Mouse (Mus musculus): ENCODE data around the gene Trib3. TPM values are rescaled to one million over a fixed set of nuclear protein-coding genes. Genes with fewer than 3 reads are reported as not detected.
"Not testable (repeated sequence)": the region's sequence is repeated elsewhere in the genome, so short reads cannot be mapped to it uniquely, and the experiment has no call there.

The Trib3 gene
- polyA plus RNA-seq, 1 experiment from 2014 or later = 1.1 TPM

- no peak overlapping the region for H3K27ac ChIP-seq (ENCODE audit: low read depth, low read length)
- H3K4me1 ChIP-seq (ENCODE audit: control insufficient read depth, insufficient read depth, low read length) = peaks cover 14% of the 10 kb centered on the region
- DNase-seq (ENCODE audit: low spot score, missing footprints) (no peak), ATAC-seq (ENCODE audit: low FRiP score) (no peak)
- H3K9me3 ChIP-seq (ENCODE audit: control insufficient read depth, low read length) = no peaks in the 10 kb centered on the region
- peaks cover 5% of the 10 kb centered on the region; the same call in 1 of the 2 replicates for H3K27me3 ChIP-seq (ENCODE audit: control insufficient read depth, insufficient read depth, low read length)
- H3K9ac ChIP-seq (ENCODE audit: low read length) = no peak overlapping the region
- no peak overlapping the region for H3K4me2 ChIP-seq
- H3K36me3 ChIP-seq (ENCODE audit: control insufficient read depth, insufficient read depth, low read length) = no peaks in the 10 kb centered on the region
- H3K4me3 ChIP-seq (ENCODE audit: low read depth, low read length) = no peak overlapping the region
- 91% methylated on average over 7 of the region's 7 CpGs for WGBS
Observed at GRCm38 (mm10) chr2:152372104-152372503, 28.3 kb upstream of the Trib3 start.

DNA sequence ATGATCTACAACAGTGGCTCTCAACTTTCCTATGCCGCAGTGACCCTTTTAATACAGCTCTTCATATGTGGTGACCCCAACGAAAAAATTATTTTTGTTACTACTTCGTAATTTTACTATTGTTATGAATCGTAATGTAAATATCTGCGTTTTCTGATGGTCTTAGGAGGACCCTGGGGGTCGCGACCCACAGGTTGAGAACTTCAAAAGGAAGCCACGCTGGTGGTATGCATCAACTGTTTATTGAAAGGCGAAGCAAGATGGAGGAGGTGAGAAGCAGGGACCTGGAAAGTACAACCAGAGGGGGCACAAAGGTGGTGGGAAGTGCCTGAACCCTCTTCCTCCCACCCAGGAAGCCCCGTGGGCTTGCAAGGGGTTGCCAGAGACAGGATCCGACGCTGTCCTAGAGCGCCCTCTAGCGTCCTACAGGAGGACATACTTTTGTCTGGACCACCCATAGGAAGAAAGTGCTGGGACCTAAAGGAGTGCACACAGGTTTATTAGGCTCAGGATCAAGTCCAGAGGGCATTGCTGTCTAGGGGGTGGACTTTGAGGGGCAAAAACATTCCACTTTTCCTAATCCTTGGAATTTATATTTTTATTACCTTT, 24.8 kb upstream of the Trib3 start:
- Histone ChIP-seq H3K4me1 (ENCODE audit: control insufficient read depth, insufficient read depth, low read length) (no peaks in the 10 kb centered on the region), H3K4me3 (ENCODE audit: low read depth, low read length) (no peak overlapping the region), H3K4me2 (no peak overlapping the region), H3K27me3 (ENCODE audit: control insufficient read depth, insufficient read depth, low read length) (no peaks in the 10 kb centered on the region), H3K27ac (ENCODE audit: low read depth, low read length) (no peak overlapping the region), H3K9me3 (ENCODE audit: control insufficient read depth, low read length) (no peaks in the 10 kb centered on the region), H3K9ac (ENCODE audit: low read length) (no peak overlapping the region), H3K36me3 (ENCODE audit: control insufficient read depth, insufficient read depth, low read length) (no peaks in the 10 kb centered on the region)
- DNase-seq (ENCODE audit: low spot score, missing footprints) = peak; percentile 90
- 30% methylated on average over 14 of the region's 14 CpGs for WGBS
- peak; percentile 59; the same call in 1 of the 2 replicates for ATAC-seq (ENCODE audit: low FRiP score)

DNA sequence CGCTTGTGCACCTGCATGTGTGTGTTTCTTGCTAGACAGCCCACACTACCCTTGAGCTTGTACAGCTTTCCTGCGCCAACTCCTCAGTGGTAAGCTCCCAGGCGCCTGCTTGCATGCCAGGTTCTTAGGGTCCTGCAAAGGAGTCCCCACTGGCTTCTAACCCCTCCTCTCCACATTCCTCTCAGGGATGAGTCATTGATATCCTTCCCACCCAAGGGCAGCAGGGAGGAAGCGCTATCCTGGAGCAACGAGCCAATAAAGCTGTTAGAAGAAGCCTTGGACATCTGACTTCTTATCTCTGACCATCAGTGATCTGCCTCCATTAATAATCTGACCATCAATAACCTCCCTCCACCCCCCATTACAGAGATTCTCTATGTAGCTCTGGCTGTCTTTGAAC, 24.1 kb upstream of the Trib3 start:
- H3K4me3 ChIP-seq (ENCODE audit: low read depth, low read length) = no peak overlapping the region
- WGBS = 86% methylated on average over 5 of the region's 5 CpGs
- ATAC-seq (ENCODE audit: low FRiP score) = no peak
- no peak overlapping the region for H3K9ac ChIP-seq (ENCODE audit: low read length)
- no peak for DNase-seq (ENCODE audit: low spot score, missing footprints)
- H3K27me3 ChIP-seq (ENCODE audit: control insufficient read depth, insufficient read depth, low read length) = no peaks in the 10 kb centered on the region
- no peaks in the 10 kb centered on the region for H3K4me1 ChIP-seq (ENCODE audit: control insufficient read depth, insufficient read depth, low read length)
- no peaks in the 10 kb centered on the region for H3K9me3 ChIP-seq (ENCODE audit: control insufficient read depth, low read length)
- no peak overlapping the region for H3K4me2 ChIP-seq
- no peaks in the 10 kb centered on the region for H3K36me3 ChIP-seq (ENCODE audit: control insufficient read depth, insufficient read depth, low read length)
- H3K27ac ChIP-seq (ENCODE audit: low read depth, low read length) = no peak overlapping the region

DNA sequence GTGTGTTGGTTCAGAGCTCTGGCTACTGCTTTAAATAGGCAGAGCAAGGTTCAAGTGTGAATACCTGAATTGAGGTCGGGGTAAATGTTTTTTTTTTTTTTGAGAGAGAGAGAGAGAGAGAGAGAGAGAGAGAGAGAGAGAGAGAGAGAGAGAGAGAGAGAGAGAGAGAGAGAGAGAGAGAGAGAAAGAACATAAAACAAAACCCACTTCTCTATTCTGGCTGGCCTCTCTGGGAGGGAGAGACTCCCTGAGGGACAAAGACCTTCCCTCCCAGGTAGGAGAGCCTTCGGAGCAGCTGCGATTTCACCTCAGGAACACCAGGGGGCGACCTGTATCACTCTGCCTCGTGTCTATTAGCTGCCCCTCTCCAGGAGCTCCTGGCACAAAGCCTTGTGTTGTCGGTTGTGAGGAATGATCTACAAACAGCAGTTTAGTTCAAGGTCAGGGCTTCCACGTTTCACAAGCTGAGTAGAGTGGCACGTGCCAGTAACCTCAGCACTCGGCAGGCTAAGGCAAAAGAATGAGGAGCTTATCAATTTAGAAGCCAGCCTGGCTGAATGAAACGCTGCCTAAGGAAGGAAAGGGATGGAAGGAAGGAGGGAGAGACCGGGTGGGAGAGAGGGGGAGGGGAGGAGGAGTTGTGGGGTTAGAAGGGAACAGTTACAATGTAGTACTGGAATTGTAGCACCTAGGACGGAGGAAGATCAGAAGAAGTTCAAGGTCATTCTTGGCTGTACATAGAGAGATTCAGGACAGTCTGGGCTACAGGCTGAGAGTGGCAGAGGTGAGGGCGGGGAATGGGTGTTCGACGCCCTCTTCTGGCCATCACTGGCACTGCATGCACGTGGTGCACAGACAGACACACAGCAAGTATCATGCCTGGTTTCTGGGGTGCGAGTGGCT, 19.7 kb upstream of the Trib3 start:
- Histone ChIP-seq H3K27me3 (ENCODE audit: control insufficient read depth, insufficient read depth, low read length) (no peaks in the 10 kb centered on the region), H3K36me3 (ENCODE audit: control insufficient read depth, insufficient read depth, low read length) (no peaks in the 10 kb centered on the region), H3K9me3 (ENCODE audit: control insufficient read depth, low read length) (no peaks in the 10 kb centered on the region), H3K4me2 (peak overlapping the region; percentile 24; the same call in 1 of the 2 replicates), H3K9ac (ENCODE audit: low read length) (peak overlapping the region; percentile 28; the same call in 1 of the 2 replicates), H3K27ac (ENCODE audit: low read depth, low read length) (no peak overlapping the region), H3K4me1 (ENCODE audit: control insufficient read depth, insufficient read depth, low read length) (no peaks in the 10 kb centered on the region), H3K4me3 (ENCODE audit: low read depth, low read length) (no peak overlapping the region)
- peak; percentile 83 for ATAC-seq (ENCODE audit: low FRiP score)
- DNase-seq (ENCODE audit: low spot score, missing footprints) = peak; percentile 96
- 13% methylated on average over 17 of the region's 17 CpGs for WGBS

DNA sequence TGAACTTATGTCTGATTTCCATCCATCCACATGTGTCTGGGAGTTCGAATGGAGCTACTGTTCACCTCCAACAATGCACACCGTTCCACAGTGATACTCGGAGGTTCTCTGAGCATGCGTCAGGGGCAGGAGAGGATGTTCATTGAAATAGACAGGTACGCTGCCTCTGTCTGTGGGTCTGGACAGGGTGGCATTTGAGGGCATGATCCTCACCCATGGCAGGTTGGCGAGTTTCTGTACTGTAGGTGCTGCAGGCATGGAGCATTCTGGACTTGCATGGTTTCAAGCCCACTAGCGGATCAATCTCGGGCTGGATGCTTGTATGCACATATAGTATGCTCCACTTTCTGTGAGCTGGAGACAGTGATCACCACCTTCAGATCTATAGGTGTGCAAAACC, 17.4 kb upstream of the Trib3 start:
- no peak for ATAC-seq (ENCODE audit: low FRiP score)
- 87% methylated on average over 8 of the region's 8 CpGs for WGBS

DNA sequence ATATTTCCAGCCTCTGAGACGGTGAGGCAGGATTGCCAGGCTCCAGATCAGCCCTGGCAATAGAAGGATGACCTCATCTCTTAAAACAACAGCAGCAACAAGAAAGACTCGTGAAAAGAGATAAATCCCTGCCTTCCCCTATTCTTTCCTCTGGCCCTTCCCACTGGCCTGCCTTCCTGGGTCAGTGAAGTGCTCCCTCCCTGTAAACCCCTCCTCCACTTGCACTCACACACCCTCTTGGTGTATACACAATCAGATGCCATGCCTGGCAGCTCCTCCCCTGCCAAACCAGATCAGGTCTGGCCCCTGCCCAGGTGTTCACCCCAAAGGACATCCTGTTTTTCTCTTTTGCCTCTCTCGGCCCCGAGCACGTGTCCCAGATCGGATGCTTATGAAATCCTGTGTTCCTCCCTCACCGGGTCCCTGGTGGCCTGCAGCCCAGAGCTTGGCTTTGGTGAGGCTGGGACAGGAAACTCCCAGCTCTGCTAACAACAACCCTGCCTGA, 16.5 kb upstream of the Trib3 start:
- H3K9me3 ChIP-seq (ENCODE audit: control insufficient read depth, low read length) = no peaks in the 10 kb centered on the region
- ATAC-seq (ENCODE audit: low FRiP score) = no peak
- H3K4me2 ChIP-seq = no peak overlapping the region
- no peak overlapping the region for H3K4me3 ChIP-seq (ENCODE audit: low read depth, low read length)
- DNase-seq (ENCODE audit: low spot score, missing footprints) = no peak
- no peaks in the 10 kb centered on the region for H3K36me3 ChIP-seq (ENCODE audit: control insufficient read depth, insufficient read depth, low read length)
- H3K4me1 ChIP-seq (ENCODE audit: control insufficient read depth, insufficient read depth, low read length) = no peaks in the 10 kb centered on the region
- no peaks in the 10 kb centered on the region for H3K27me3 ChIP-seq (ENCODE audit: control insufficient read depth, insufficient read depth, low read length)
- WGBS = 59% methylated on average over 7 of the region's 7 CpGs
- H3K9ac ChIP-seq (ENCODE audit: low read length) = no peak overlapping the region
- no peak overlapping the region for H3K27ac ChIP-seq (ENCODE audit: low read depth, low read length)

More for the DNA sequence above, 17.4 kb upstream of the Trib3 start:
- no peaks in the 10 kb centered on the region for H3K4me1 ChIP-seq (ENCODE audit: control insufficient read depth, insufficient read depth, low read length)
- H3K9ac ChIP-seq (ENCODE audit: low read length) = no peak overlapping the region
- no peak for DNase-seq (ENCODE audit: low spot score, missing footprints)
- no peaks in the 10 kb centered on the region for H3K27me3 ChIP-seq (ENCODE audit: control insufficient read depth, insufficient read depth, low read length)
- H3K4me3 ChIP-seq (ENCODE audit: low read depth, low read length) = no peak overlapping the region
- H3K4me2 ChIP-seq = no peak overlapping the region
- H3K36me3 ChIP-seq (ENCODE audit: control insufficient read depth, insufficient read depth, low read length) = no peaks in the 10 kb centered on the region
- no peak overlapping the region for H3K27ac ChIP-seq (ENCODE audit: low read depth, low read length)
- H3K9me3 ChIP-seq (ENCODE audit: control insufficient read depth, low read length) = no peaks in the 10 kb centered on the region

- H3K36me3 ChIP-seq (ENCODE audit: control insufficient read depth, insufficient read depth, low read length) = no peaks in the 10 kb centered on the region
- DNase-seq (ENCODE audit: low spot score, missing footprints) = no peak
- no peak overlapping the region for H3K4me3 ChIP-seq (ENCODE audit: low read depth, low read length)
- H3K27me3 ChIP-seq (ENCODE audit: control insufficient read depth, insufficient read depth, low read length) = no peaks in the 10 kb centered on the region
- H3K9me3 ChIP-seq (ENCODE audit: control insufficient read depth, low read length) = no peaks in the 10 kb centered on the region
- no peak overlapping the region for H3K4me2 ChIP-seq
- H3K9ac ChIP-seq (ENCODE audit: low read length) = no peak overlapping the region
- H3K27ac ChIP-seq (ENCODE audit: low read depth, low read length) = no peak overlapping the region
- no peaks in the 10 kb centered on the region for H3K4me1 ChIP-seq (ENCODE audit: control insufficient read depth, insufficient read depth, low read length)
- WGBS = 86% methylated on average over 5 of the region's 5 CpGs
- ATAC-seq (ENCODE audit: low FRiP score) = no peak
Observed at GRCm38 (mm10) chr2:152359616-152360015, 15.8 kb upstream of the Trib3 start.

- WGBS = 73% methylated on average over 5 of the region's 5 CpGs
- H3K4me3 ChIP-seq (ENCODE audit: low read depth, low read length); H3K36me3 ChIP-seq (ENCODE audit: control insufficient read depth, insufficient read depth, low read length): not testable (repeated sequence)
Observed at GRCm38 (mm10) chr2:152358977-152359376, 15.1 kb upstream of the Trib3 start.

GRCm38 (mm10) chr2:152357254-152357653, 13.4 kb upstream of the Trib3 start:
- ATAC-seq (ENCODE audit: low FRiP score) = no peak
- Histone ChIP-seq H3K36me3 (ENCODE audit: control insufficient read depth, insufficient read depth, low read length) (no peaks in the 10 kb centered on the region), H3K4me1 (ENCODE audit: control insufficient read depth, insufficient read depth, low read length) (no peaks in the 10 kb centered on the region), H3K4me2 (no peak overlapping the region), H3K27me3 (ENCODE audit: control insufficient read depth, insufficient read depth, low read length) (no peaks in the 10 kb centered on the region), H3K9me3 (ENCODE audit: control insufficient read depth, low read length) (no peaks in the 10 kb centered on the region), H3K4me3 (ENCODE audit: low read depth, low read length) (no peak overlapping the region), H3K9ac (ENCODE audit: low read length) (no peak overlapping the region), H3K27ac (ENCODE audit: low read depth, low read length) (no peak overlapping the region)
- 93% methylated on average over 3 of the region's 3 CpGs for WGBS
- no peak for DNase-seq (ENCODE audit: low spot score, missing footprints)

More at GRCm38 (mm10) chr2:152358977-152359376, 15.1 kb upstream of the Trib3 start:
- H3K9ac ChIP-seq (ENCODE audit: low read length); H3K27ac ChIP-seq (ENCODE audit: low read depth, low read length); H3K9me3 ChIP-seq (ENCODE audit: control insufficient read depth, low read length); H3K4me2 ChIP-seq; H3K4me1 ChIP-seq (ENCODE audit: control insufficient read depth, insufficient read depth, low read length); ATAC-seq (ENCODE audit: low FRiP score); DNase-seq (ENCODE audit: low spot score, missing footprints); H3K27me3 ChIP-seq (ENCODE audit: control insufficient read depth, insufficient read depth, low read length): not testable (repeated sequence)

Measured in midbrain, embryonic 11.5 days (tissue).